Mouse (Mus musculus) CD8-positive naive resting alpha-beta T cell, adult 2 months (primary cell): ENCODE results near the gene Uqcc1.

Source experiments
- DNase-seq, 2 experiments: peaks; one replicate each; pipeline ENCODE4 v3.0.0; 2022; ENCODE audit warnings: low read depth in 2 of 2, low spot score in 2 of 2

Uqcc1 gene

DNA sequence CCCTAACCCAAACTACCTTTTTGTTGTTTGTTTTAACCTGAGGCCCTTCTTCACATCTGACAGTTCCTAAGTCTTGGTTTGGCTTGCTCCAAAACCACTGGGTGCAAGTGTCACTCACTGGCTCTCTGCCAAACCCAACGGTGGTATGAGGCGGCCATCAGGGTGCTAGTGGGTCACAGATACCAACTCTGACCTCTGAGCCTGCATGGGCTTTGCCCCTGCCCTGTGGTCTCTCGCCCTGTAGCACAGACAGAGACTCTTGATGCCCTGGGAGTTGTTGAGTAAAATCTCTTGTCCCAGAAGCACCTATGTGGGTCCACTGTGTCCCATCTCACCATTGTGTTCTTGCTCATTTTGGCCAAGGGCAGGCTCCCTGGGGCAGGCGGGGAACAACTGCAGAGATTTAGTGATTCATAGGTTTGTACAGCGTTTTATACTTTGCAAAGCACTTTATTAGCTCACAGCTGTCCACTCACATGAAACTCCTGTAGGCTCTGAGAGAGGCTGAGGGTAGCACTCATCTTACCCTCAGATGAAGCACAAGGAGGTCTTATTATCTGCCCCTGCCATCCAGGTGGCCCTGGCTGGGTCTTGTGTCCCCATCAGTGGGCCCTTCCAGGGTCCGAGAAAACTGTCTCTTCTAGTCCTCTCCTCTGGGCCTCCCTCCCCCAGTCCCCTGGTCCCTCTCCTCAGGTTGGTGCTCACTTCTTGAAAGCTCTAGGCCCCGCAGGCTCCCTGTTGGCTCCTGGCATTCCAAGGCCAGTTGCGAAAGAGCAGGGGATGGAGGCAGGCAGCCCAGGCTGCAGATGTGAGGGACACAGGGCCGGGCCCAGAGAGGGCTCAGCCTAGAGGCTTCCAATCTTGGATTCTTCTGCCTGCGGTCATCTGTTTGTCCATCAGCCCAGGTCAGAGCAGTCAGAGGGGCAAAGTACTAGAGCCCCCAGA, 112.5 kb downstream of the Uqcc1 start:
- DNase-seq: no peak

DNA sequence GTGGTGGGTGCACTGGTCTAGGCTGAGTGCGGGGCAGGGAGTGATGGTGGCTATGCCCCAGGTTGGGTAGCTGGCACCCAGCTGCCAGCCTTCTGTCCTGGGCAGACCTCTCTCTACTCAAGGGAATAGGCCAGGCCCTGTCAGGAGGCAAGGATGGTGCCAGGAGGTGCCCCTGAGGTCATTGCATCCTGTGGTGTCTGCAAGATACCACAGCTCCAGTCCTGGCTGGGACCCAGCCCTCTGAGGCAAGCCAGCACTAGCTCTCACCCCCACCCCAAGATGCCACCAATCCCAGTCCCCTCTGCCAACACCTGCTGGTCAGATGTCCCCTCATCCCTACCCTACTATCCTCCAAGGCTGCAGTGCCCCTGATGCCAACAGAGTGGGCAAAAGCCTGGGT, 113.9 kb downstream of the Uqcc1 start:
- no peak for DNase-seq

DNA sequence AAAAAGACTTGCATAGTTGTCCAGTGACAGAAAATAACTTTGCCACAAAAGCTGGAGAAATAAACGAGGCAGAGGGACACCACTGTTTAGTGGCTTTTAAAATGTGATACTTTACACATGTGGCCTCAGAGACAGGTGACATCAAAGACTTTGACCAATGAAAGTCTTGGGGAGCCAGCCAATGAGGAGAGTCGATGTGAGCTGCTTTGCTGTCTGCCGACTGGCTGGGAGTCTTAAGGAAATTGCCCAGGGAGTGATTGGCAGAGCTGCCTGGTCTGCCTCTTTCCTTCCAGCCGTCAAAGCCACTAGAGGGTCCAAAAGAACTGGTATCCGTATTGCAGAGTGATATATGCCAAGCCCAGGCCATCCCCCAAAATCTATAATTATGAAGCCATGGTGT, 115.3 kb downstream of the Uqcc1 start:
- DNase-seq: no peak

DNA sequence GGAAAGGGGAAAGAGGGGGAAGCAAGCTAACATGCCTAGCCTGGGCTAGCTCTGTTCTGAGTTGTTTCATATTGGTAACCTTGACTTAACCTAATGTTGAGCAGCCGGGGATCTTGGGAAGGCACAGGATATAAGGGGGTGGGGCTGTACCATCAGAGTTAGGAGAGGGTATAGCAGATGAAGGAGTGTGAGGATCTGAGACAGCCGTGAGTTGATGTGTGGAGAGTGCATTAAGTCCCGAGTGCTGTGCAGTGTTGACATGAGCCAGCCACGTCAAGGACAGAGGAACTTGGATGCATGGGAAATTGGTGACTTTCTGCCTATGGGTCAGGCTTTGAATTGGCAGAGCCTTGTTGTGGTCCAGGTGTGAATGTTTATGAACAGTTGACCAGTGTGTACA, 117.5 kb downstream of the Uqcc1 start:
- DNase-seq: no peak

DNA sequence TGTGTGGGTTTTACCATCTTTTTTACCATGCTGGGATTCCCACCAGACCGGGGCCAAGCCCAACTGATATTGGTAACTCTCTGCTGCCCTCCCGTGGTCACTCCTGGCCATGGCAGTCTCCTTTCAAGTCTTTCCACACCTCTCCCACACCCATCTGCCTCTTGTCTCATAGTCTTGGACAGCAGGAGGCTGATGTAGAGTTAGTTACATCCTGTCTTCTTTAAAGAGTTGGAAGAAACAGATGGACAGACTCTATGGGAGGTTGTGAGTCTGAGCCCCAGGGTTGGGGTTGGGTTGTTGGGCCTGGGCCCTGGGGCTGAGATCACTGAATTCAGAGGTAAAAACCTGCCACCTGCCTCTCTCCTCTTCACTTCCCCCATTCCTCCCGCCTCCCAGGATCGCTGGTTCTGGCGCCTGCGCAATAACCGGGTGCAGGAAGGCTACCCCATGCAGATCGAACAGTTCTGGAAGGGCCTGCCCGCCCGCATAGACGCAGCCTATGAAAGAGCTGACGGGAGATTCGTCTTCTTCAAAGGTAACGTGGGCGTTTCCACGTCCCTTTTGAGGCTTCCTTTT, 118.2 kb downstream of the Uqcc1 start:
- peak; percentile 82 to 84 for DNase-seq

DNA sequence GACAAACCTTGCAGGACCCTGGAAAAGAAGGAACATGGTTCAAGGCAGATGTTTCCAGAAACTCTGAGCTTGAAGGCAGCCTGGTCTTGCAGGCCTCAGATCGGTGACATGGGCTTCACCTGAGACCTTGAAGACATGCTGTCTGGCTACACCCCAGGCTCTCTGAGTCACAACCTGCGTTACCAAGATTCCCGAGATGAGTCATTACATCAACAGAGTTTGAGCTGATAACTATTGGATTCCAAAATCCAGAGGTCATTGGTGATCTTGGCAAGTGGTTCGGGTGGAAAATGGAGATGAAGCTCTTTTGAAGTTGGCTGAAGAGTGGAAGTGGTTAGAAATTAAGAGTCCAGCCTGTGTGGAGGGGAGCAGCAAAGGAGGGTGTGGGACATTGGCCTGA, 120.5 kb downstream of the Uqcc1 start:
- DNase-seq: no peak

DNA sequence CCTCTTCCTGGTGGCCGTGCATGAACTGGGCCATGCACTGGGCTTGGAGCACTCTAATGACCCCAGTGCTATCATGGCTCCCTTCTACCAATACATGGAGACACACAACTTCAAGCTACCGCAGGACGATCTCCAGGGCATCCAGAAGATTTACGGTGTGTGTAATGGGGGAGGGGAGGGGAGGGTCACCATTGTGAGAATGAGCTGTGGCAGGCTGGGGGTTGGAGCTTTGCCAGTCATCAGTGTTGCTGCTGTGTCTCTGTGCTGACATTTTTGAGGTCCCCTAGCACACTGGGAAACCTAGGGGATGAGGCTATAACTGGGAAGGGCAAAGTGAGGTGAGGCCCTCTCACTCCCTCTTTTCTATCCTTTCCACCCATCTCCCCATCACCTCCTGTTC, 122.7 kb downstream of the Uqcc1 start:
- DNase-seq: no peak

DNA sequence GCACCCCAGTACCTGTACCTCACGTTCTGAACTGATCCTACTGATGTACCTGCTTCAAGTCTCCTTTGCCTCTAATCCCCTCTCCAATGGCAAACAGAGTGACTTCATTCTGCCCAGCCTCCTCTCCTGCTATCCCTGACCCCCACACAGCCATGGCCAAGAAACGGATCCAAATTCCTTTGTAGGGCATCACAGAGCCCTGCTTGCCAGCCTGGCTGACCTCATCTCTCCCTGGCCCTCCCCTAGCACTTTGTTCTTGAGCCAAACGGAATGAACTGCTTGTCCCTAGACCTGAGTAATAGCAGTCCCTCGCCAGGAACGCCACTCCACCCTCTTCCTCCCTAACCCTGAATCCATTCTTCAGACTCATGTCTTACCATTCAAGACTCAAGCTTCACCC, 123.6 kb downstream of the Uqcc1 start:
- DNase-seq: no peak

DNA sequence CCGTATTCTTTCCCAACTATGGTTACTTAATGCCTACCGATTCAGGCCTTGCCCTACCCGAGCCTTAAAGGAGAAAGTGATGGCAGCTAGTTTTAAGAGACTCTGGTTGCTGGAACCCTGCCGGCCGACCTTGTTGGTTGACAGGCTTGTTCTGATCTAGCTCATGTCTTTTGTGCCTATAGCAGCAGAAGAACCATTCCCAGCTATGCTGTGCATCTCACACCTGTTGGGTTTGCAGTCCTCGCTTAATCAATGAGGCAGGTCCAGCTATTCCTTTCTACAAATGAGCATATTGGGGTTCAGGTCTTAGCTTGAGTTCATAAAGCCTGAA, 124.2 kb downstream of the Uqcc1 start:
- DNase-seq: no peak

DNA sequence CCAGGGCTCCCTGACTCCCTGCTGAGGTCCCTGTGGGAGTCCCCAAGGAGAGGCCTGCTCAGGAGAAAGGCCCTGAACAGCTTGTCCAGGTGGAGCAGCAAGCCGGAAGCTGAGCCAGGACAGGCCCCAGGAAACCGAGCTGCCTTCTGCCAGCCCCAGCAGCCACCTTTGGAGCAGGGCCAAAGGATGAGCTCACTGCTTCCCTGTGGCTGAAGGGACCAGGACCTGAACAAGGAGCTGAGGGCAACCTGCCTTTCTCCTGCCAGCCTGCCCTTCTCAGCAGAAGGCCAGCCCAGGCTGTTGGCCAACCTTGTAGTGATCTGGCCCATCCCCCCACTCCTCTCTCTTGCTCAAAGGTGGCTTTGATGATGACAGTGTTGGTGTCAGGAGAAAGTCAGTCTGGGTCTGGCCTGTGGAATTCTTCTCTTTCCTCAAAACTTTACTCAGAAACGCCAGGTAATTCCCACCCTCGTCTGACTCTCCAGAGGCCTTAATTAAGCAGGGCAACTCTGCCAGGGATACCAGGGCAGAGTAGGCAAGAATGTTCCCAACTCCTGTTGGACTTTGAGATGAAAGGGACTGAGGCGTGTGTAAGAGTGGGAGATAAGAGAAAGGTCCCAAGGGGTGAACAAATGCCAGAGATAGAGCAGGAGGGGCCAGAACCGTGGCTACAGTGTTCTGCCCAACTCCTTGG, 124.7 kb downstream of the Uqcc1 start:
- DNase-seq: no peak

DNA sequence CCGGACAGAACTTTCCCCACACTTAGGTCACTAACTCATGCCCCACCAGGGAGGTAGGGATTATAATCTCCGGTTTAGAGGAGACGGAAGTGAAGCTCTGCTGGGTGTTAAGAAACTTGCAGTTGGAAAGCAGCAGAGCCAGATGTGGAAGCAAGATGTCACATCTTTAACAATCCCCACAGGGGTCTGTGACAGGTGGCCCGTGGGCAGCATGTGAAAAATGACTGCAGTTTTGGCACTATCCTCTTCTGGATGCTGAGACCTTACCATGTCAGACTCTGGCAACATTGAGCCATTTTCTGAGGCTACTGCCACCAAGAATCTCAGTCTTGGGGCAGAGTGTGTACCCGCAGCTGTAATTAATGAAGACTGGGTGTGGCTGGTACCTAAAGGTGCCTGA, 126.1 kb downstream of the Uqcc1 start:
- DNase-seq: no peak

DNA sequence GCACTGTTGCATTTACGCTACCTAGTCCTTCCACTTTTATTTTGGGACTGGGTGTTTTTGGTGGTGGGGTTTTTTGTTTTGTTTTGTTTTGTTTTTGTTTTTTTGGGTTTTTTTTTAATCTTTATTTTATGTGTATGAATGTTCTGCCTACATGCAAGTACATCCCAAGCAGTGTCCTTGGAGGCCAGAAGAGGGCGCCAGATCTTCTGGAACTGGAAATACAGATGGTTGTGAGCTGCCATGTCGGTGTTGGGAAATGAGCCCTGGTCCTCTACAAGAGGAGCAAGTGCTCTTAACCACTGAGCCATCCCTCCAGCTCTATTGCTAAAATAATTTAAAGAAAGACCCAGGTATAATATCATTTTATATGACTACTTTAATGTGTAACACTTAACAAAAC, 127.3 kb downstream of the Uqcc1 start:
- peak in 1 of 2 experiments; percentile 15 for DNase-seq

DNA sequence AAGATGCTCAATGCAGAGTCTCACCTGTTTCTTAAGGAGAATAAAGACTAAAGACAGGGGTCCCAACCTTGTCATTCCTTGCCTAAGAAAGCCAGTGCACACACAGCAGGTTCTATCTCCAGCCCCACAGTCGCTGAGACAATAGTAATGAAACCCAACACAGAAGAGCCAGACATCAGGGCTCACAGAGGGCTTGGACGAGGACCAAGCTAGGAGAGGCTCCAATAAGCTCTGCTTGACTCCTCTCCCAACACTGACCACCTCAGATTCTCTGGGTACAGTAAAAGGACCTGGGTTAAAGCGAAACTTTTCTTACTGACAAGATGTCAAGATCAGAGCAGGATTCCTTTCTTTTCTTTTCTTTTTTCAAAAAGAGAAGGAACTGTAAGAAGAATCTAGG, 131.5 kb downstream of the Uqcc1 start:
- DNase-seq: no peak
